Mouse (Mus musculus): ENCODE data around the gene 3110070M22Rik.

Gene 3110070M22Rik

GRCm38 (mm10) chr13:119487880-119488580 lies at the start of gene 3110070M22Rik, which contains the start of gene Tmem267:
TSS of gene 3110070M22Rik (minus strand) at chr13:119488383.
TSS of gene Tmem267 (plus strand) at chr13:119488039.
- in situ Hi-C loops (cut with MboI, MseI): loop anchor here (5.0 to 10.0 kb wide), 2 partner anchors 109 to 1103 kb away; partner anchors contain the start of genes B430218F22Rik and Mrps30

- in situ Hi-C loops (cut with MboI, MseI): loop anchor here (10.0 kb wide), 1 partner anchor 220 kb away; no protein-coding TSS in a partner anchor
These were observed 6.8 kb upstream of the 3110070M22Rik start for GRCm38 (mm10) chr13:119494938-119495337.

- in situ Hi-C loops (cut with MboI, MseI): loop anchor here (10.0 kb wide), 1 partner anchor 223 kb away; no protein-coding TSS in a partner anchor
These were observed 3.9 kb upstream of the 3110070M22Rik start for GRCm38 (mm10) chr13:119492083-119492482.

DNA sequence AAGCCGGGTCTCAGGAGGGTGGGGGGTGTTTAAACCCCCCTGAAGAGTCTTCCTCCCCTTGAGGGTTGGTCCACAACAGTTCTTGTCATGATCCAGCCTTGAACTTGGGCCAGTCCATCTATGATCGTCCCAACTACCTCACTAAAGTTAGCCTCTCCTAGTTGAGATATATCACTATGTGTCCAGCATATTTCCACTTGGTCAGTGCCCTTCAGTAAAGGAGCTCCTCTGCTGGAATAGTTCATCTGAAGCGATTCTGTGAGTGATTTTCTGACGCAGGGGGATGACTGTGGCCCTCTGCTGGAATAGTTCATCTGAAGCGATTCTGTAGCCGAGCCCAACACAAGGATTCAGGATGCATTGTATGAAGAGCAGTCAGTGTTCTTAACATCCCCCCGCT lies 829 bp downstream of the 3110070M22Rik start:
- in situ Hi-C loops (cut with MboI, MseI): loop anchor here (5.0 to 10.0 kb wide), 2 partner anchors 110 to 1103 kb away; partner anchors contain the start of genes B430218F22Rik and Mrps30

DNA sequence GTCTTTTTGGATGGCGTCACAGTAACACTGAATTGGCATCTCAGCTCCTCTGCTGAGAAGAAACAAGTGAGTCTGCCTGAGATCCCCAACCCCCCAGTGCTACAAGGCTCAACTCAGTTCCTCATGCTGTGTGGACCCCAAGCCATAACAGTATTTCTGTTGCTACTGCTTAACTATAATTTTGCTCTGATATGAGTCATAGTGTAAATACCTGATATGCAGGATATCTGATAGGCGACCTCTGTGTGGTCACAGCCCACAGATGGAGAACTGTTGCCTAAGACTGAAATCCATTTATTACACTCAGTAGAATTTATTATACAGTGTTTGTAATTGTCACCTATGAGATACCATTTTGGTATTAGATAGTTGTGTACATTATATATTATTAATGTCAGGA lies 10.4 kb downstream of the 3110070M22Rik start:
- in situ Hi-C loops (cut with MboI, MseI): loop anchor here (5.0 kb wide), 1 partner anchor 40 kb away; no protein-coding TSS in a partner anchor

DNA sequence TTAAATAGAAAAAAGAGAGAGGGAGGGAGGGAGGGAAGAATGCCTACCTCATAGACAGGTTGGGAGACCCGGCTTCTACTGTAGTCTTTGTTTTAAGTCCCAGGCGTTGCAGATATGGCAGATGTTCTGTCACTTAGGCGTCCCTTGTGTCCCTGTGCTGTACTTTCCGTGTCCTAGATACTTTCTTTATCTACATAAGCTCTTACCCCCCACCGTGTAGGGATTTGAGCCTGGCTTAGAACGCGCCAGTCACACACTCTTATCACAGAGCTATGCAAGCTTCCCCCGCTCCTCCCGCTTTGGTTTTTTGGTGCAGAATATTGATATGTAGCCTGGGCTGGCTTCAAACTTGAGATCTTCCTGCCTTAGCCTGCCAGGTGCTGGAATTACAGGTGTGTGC lies 11.6 kb downstream of the 3110070M22Rik start:
- in situ Hi-C loops (cut with MboI, MseI): loop anchor here (5.0 kb wide), 1 partner anchor 39 kb away; no protein-coding TSS in a partner anchor

DNA sequence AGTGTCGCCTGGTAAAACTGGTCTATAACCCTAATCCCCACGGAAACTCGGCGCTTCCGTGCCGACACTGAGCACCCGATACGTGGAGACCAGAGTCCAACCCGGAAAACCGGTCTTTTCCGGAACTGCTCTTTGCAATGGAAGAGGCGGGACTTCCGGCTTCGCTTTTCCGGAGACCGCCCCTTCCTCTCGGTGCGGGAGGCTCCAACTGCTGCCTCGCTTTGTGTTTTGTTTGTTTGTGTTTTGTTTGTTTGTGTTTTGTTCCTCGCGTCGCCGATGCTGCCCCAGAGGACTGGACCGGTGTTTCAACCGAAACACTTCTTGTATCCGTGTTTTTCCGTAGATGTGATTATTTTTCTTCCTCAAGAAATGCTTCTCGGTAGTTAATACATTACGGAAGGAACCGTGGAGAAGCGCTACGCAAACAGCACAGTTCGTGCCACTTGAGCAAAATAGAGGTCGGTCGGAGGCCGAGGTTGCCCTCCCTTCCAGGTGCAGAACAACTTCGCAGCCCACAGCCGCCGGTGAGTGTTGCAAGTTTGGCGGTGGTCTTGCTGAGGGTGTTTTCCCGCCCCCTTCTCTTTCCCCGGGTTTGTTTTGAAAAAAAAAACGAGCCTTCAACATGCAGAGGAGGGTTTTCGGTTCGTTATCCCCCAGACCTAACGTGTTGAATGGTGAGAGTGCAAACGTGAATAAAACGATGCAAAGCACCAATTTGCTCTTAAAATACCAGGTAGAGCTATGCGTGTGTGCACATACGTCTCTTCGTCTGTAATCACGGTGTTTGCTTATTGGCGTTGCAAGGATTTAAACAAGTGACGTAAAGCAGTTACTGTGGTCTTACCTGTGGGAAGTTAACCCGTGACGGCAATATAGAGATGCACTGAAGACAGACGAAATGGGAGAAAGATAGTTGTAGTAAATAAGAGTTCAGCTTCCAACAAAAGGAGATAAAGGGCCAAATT lies 25.3 kb downstream of the 3110070M22Rik start, which contains the start of gene 4833420G17Rik:
4833420G17Rik (plus strand) TSS at position 173 of the 965 bp plus-strand sequence.
- in situ Hi-C loops (cut with MboI, MseI): no loop called here

- in situ Hi-C loops (cut with MboI, MseI): no loop called here
These were observed 26.1 kb downstream of the 3110070M22Rik start for GRCm38 (mm10) chr13:119461900-119462595.

GRCm38 (mm10) chr13:119456342-119456741 lies 31.8 kb downstream of the 3110070M22Rik start:
- in situ Hi-C loops (cut with MboI, MseI): loop anchor here (10.0 kb wide), 1 partner anchor 328 kb away; no protein-coding TSS in a partner anchor

DNA sequence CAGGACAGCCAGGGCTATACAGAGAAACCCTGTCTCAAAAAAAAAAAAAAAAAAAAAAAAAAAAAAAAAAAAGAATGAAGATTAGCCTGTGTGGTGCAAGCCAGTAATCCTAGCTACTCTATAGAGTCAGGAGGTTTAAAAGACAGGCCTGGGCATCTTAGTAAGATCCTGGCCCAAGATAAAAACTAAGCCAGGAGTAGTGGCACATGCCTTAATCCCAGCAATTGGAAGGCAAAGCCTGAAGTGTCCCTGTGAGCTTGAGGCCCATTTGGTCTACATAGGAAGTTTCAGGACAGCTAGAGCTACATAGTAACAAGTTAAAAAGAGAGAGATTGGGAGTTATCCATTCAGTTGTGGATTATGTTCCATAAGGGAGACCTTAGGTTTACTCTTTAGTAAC lies 33.1 kb downstream of the 3110070M22Rik start:
- in situ Hi-C loops (cut with MboI, MseI): loop anchor here (10.0 kb wide), 1 partner anchor 330 kb away; no protein-coding TSS in a partner anchor

DNA sequence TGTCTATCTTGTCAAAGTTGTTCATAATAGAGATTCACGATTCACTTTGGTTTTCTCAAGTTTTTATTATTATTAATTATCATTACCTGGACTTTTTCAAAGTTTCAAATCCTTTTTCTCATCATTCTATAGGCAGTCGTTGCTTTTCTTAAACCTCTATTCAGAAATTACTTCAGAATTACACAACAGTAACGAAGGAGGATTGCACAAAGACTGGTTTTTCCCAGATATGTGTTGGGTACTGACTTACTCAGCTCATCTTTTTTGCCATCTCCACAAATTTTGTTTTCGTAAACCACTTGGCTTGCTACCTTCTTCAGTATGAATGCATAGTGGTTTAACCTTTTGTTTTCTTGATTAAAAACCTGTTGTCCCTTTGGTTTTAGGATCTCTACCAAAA lies 34.6 kb downstream of the 3110070M22Rik start:
- in situ Hi-C loops (cut with MboI, MseI): loop anchor here (10.0 kb wide), 1 partner anchor 331 kb away; no protein-coding TSS in a partner anchor

- in situ Hi-C loops (cut with MboI, MseI): no loop called here
These were observed 45.9 kb downstream of the 3110070M22Rik start for GRCm38 (mm10) chr13:119442244-119442643.
